Mouse (Mus musculus): ENCODE results near the gene 4930402H24Rik. TPM values are rescaled to one million over a fixed set of nuclear protein-coding genes. Genes with fewer than 3 reads are reported as not detected.

Gene 4930402H24Rik
- total RNA-seq, 2 experiments from 2014 or later: 72.2 to 80.0 TPM

- no peak for DNase-seq (ENCODE audit: extremely low spot score in 1 of 2, low spot score in 1 of 2)
These were observed 226.3 kb downstream of the 4930402H24Rik start for GRCm38 (mm10) chr2:130679899-130680298.

GRCm38 (mm10) chr2:130679154-130679553, 227.1 kb downstream of the 4930402H24Rik start:
- no peak for DNase-seq (ENCODE audit: extremely low spot score in 1 of 2, low spot score in 1 of 2)

GRCm38 (mm10) chr2:130677211-130677610, 229.0 kb downstream of the 4930402H24Rik start:
- no peak for DNase-seq (ENCODE audit: extremely low spot score in 1 of 2, low spot score in 1 of 2)

GRCm38 (mm10) chr2:130667559-130667958, 238.6 kb downstream of the 4930402H24Rik start, which contains the start of gene Itpa:
TSS of gene Itpa (plus strand) at chr2:130667610.
- peak; percentile 71 to 72 for DNase-seq (ENCODE audit: extremely low spot score in 1 of 2, low spot score in 1 of 2)

DNA sequence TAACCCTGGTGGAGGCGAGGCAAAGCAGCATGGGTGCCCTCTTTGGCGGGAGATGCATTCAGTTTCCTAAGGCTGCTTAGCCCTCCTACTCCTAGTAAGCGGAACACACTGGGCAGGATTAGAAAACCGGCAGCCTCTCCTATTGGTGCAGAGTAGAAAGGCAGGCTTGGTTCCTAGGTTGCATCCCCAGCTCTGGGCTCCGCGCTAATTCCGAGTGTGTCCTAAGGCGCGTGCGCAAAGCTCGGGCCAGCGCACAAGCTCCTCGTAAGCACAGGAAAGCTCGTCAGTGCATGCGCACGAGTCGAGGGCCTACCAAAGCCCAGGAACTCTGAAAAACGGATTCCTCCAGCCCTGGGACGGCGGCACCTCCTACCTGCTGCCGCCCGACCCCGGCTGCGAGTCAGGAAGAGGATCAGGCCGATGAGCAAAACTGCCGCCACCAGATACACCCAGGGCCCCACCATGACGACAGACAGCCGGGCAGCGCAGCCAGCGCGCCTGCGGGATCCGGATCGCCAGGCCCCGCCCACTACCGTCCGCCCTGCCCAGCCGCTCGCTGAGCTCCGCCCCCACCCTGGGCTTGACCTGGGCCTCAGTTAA, 242.0 kb downstream of the 4930402H24Rik start, which contains the start of gene Ddrgk1:
Gene Ddrgk1 (minus strand): TSS at position 558 of the 600 bp plus-strand sequence.
- DNase-seq (ENCODE audit: extremely low spot score in 1 of 2, low spot score in 1 of 2): peak; percentile 80 to 92

- no peak for DNase-seq (ENCODE audit: extremely low spot score in 1 of 2, low spot score in 1 of 2)
These were observed 242.9 kb downstream of the 4930402H24Rik start for GRCm38 (mm10) chr2:130663342-130663741.

DNA sequence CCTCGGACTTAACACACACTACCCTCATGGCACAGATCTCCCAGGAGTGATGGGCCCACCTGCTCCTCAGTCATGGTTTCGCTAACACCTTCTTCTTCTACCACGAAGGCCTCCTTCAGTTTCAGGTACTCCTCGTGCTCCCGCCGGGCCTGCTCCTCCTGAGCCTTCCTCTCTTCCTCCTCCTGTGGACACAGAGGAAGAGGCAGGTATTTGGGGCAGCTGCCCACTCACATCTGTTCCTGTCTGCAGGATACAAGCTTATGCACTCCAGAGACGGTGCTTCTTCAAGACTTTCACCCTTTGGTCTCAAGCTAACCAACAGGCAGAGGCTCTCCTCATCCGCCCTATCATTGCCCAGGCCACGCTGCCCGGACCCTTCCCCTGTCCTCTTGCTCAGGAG, 247.7 kb downstream of the 4930402H24Rik start:
- DNase-seq (ENCODE audit: extremely low spot score in 1 of 2, low spot score in 1 of 2): no peak

GRCm38 (mm10) chr2:130657541-130657940, 248.7 kb downstream of the 4930402H24Rik start:
- DNase-seq (ENCODE audit: extremely low spot score in 1 of 2, low spot score in 1 of 2): peak; percentile 51 to 63

- no peak for DNase-seq (ENCODE audit: extremely low spot score in 1 of 2, low spot score in 1 of 2)
These were observed 249.7 kb downstream of the 4930402H24Rik start for GRCm38 (mm10) chr2:130656536-130656935.

Other genes starting within 250 kb of the 4930402H24Rik start
- gene Ddrgk1, start 241.7 kb downstream of the 4930402H24Rik start, total RNA-seq (2021): 10 to 100 TPM; 84.1 to 88.1 TPM
- 10 to 100 TPM; 34.8 to 41.4 TPM for gene Itpa, start 238.8 kb downstream of the 4930402H24Rik start, total RNA-seq (2021)
- gene Slc4a11, start 208.9 kb downstream of the 4930402H24Rik start, total RNA-seq (2021): under 1 TPM; 0.23 to 0.57 TPM
- gene Atrn, start 89 bp upstream of the 4930402H24Rik start, total RNA-seq (2021): 100 to 1,000 TPM; 114 to 121 TPM
- 10 to 100 TPM; 64.8 to 70.0 TPM for gene Gfra4, start 136.7 kb upstream of the 4930402H24Rik start, total RNA-seq (2021)
- 1 to 10 TPM in 1 of 2 experiments, under 1 TPM in 1; 0.94 to 1.1 TPM for gene Adam33, start 157.4 kb upstream of the 4930402H24Rik start, total RNA-seq (2021)
- under 1 TPM; 0.22 to 0.31 TPM for gene Siglec1, start 180.4 kb upstream of the 4930402H24Rik start, total RNA-seq (2021)
- gene Hspa12b, start 220.9 kb upstream of the 4930402H24Rik start, total RNA-seq (2021): 1 to 10 TPM; 6.5 to 8.6 TPM
- not detected for gene Gm11037, start 227.1 kb upstream of the 4930402H24Rik start, total RNA-seq (2021)

Measured in layer of hippocampus, postnatal 25 days (tissue).